Mouse (Mus musculus): ENCODE results near the gene Sprn.
"Not testable (repeated sequence)": the region's sequence is repeated elsewhere in the genome, so short reads cannot be mapped to it uniquely, and the experiment has no call there.

Gene Sprn

GRCm38 (mm10) chr7:140144550-140144949 is 10.1 kb downstream of the Sprn start:
- DNase-seq (ENCODE audit: low spot score in 2 of 2), result no peak

GRCm38 (mm10) chr7:140141350-140141749 is 13.3 kb downstream of the Sprn start:
- DNase-seq (ENCODE audit: low spot score in 2 of 2), result peak in 1 of 2 experiments; percentile 77

GRCm38 (mm10) chr7:140138021-140138310 is 16.7 kb downstream of the Sprn start:
- no peak for DNase-seq (ENCODE audit: low spot score in 2 of 2)

GRCm38 (mm10) chr7:140137135-140138020 is 17.3 kb downstream of the Sprn start, which contains the start of gene Mtg1:
TSS of gene Mtg1 (plus strand) at chr7:140137564.
- peak; percentile 93 to 95 for DNase-seq (ENCODE audit: low spot score in 2 of 2)

GRCm38 (mm10) chr7:140135106-140135770 is 19.4 kb downstream of the Sprn start:
- DNase-seq (ENCODE audit: low spot score in 2 of 2), result no peak

GRCm38 (mm10) chr7:140134033-140134432 is 20.6 kb downstream of the Sprn start:
- DNase-seq (ENCODE audit: low spot score in 2 of 2), result not testable (repeated sequence)

GRCm38 (mm10) chr7:140132184-140132583 is 22.5 kb downstream of the Sprn start:
- DNase-seq (ENCODE audit: low spot score in 2 of 2), result not testable (repeated sequence)

GRCm38 (mm10) chr7:140127911-140128310 is 26.8 kb downstream of the Sprn start:
- DNase-seq (ENCODE audit: low spot score in 2 of 2), result no peak

GRCm38 (mm10) chr7:140126934-140127333 is 27.7 kb downstream of the Sprn start:
- DNase-seq (ENCODE audit: low spot score in 2 of 2), result no peak

GRCm38 (mm10) chr7:140126022-140126350 is 28.7 kb downstream of the Sprn start:
- DNase-seq (ENCODE audit: low spot score in 2 of 2), result no peak

- DNase-seq (ENCODE audit: low spot score in 2 of 2), result peak; percentile 81 to 96
Observed at GRCm38 (mm10) chr7:140125278-140126021, 29.2 kb downstream of the Sprn start.

- DNase-seq (ENCODE audit: low spot score in 2 of 2), result no peak
Observed at GRCm38 (mm10) chr7:140124382-140124781, 30.3 kb downstream of the Sprn start.

- no peak for DNase-seq (ENCODE audit: low spot score in 2 of 2)
Observed at GRCm38 (mm10) chr7:140122765-140123164, 31.9 kb downstream of the Sprn start.

- DNase-seq (ENCODE audit: low spot score in 2 of 2), result no peak
Observed at GRCm38 (mm10) chr7:140121338-140121910, 33.3 kb downstream of the Sprn start.

GRCm38 (mm10) chr7:140120484-140120883 is 34.2 kb downstream of the Sprn start:
- DNase-seq (ENCODE audit: low spot score in 2 of 2), result no peak

- DNase-seq (ENCODE audit: low spot score in 2 of 2), result peak; percentile 76 to 92
Observed at GRCm38 (mm10) chr7:140116329-140117054, 38.2 kb downstream of the Sprn start, which contains the start of gene Echs1. TSS of gene Echs1 (minus strand) at chr7:140116476.

- peak; percentile 20 to 33 for DNase-seq (ENCODE audit: low spot score in 2 of 2)
Observed at GRCm38 (mm10) chr7:140115583-140116328, 38.9 kb downstream of the Sprn start, which contains the start of gene Paox. TSS of gene Paox (plus strand) at chr7:140115799.

GRCm38 (mm10) chr7:140111943-140112342 is 42.7 kb downstream of the Sprn start:
- no peak for DNase-seq (ENCODE audit: low spot score in 2 of 2)

- no peak for DNase-seq (ENCODE audit: low spot score in 2 of 2)
Observed at GRCm38 (mm10) chr7:140104009-140104408, 50.7 kb downstream of the Sprn start.
